Mouse (Mus musculus) heart, embryonic 14.5 days (tissue): ENCODE measurements around the gene Grifin. TPM values are rescaled to one million over a fixed set of nuclear protein-coding genes. Genes with fewer than 3 reads are reported as not detected.
A peak's percentile ranks its signal among the peaks of the same experiment; 100 is the strongest.

Experiments used
- ATAC-seq: fragments of 200-750 bp; cut with Nextera tagmentation; 2 replicates; pipeline ENCODE4 v1.8.0; 2017; ENCODE audit warnings: low read depth, moderate TSS enrichment; ENCODE audit not compliant: insufficient number of reproducible peaks, insufficient read depth, low FRiP score
- H3K27ac ChIP-seq, 2 experiments: fragments of 200-500 bp in 1 of 2; fragments of 300-500 bp in 1 of 2; sonication (generic) in 1 of 2; replicated peaks in 1 of 2; 2 replicates each; pipeline ENCODE4 v1.5.1; 2012 to 2014; ENCODE audit warnings: low read depth in 2 of 2, low read length in 2 of 2, control low read depth in 1 of 2, mild to moderate bottlenecking in 1 of 2, mixed read lengths in 1 of 2; ENCODE audit not compliant: control insufficient read depth in 1 of 2, insufficient read depth in 1 of 2
- H3K27me3 ChIP-seq: fragments of 300-500 bp; sonication (generic); 2 replicates; pipeline ENCODE4 v1.6.1; 2014; ENCODE audit warnings: mild to moderate bottlenecking, low read length, control low read depth; ENCODE audit not compliant: control insufficient read depth, insufficient read depth
- H3K36me3 ChIP-seq: fragments of 300-500 bp; sonication (generic); 2 replicates; pipeline ENCODE4 v1.6.1; 2014; ENCODE audit warnings: mild to moderate bottlenecking, control low read depth, low read length, mixed read lengths; ENCODE audit not compliant: control insufficient read depth, insufficient read depth
- H3K4me1 ChIP-seq, 2 experiments: fragments of 200-500 bp in 1 of 2; fragments of 300-500 bp in 1 of 2; sonication (generic) in 1 of 2; 2 replicates each; pipeline ENCODE4 v1.6.1; 2012 to 2014; ENCODE audit warnings: low read length in 2 of 2, control low read depth in 1 of 2, mixed read lengths in 1 of 2; ENCODE audit not compliant: control insufficient read depth in 2 of 2, insufficient read depth in 2 of 2
- H3K4me2 ChIP-seq: fragments of 300-500 bp; sonication (generic); 2 replicates; pipeline ENCODE4 v1.6.1; 2014; ENCODE audit warnings: mild to moderate bottlenecking, low read length
- H3K4me3 ChIP-seq, 2 experiments: fragments of 200-500 bp in 1 of 2; fragments of 300-500 bp in 1 of 2; sonication (generic) in 1 of 2; 2 replicates each; pipeline ENCODE4 v1.5.1; 2012 to 2014; ENCODE audit warnings: low read length in 2 of 2, mild to moderate bottlenecking in 2 of 2, control low read depth in 1 of 2, low read depth in 1 of 2, moderate library complexity in 1 of 2; ENCODE audit not compliant: control insufficient read depth in 1 of 2, insufficient read depth in 1 of 2
- H3K9ac ChIP-seq: fragments of 300-500 bp; sonication (generic); 2 replicates; pipeline ENCODE4 v1.6.1; 2014; ENCODE audit warnings: mild to moderate bottlenecking, low read length
- H3K9me3 ChIP-seq: fragments of 300-500 bp; sonication (generic); 2 replicates; pipeline ENCODE4 v1.6.1; 2016; ENCODE audit warnings: low read length, control low read depth; ENCODE audit not compliant: control insufficient read depth
- WGBS: fragments of 180-500 bp; shearing (Covaris S2); extraction: QIAGEN DNeasy Blood & Tissue Kit; methylation state at CpG from one replicate; pipeline ENCODE4 v1.1.7; 2014; 5-methylcytosine and 5-hydroxymethylcytosine counted together
- polyA plus RNA-seq: library from polyadenylated mRNA; unstranded; fragments of >200 nt; fragmentation: Nextera tagmentation; extraction: Ambion mirVana; gene quantifications from 2 replicates; pipeline ENCODE4 v1.2.1, GENCODE M21; 2014

Grifin gene
- not detected in 2 replicates for polyA plus RNA-seq

DNA sequence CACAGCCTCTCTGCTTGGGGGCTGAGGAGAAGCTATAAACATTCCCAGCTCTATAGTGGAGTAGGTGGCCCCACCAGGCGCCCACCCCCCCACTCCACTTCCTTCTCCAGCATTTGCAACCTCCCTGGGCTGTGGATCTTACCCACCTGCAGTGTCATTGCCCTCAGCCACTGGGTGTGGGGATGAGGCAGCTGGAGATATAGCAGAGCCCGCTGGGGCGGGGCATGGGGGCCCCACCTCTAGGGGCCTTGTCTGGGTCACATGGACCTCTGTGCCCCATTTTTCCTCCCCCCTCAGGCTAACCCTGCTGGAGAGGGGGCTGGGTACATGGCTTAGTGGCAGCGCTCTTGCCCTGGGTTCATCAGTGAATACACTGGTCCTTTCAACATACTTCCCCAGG lies at the start of gene Grifin:
Grifin (minus strand) TSS at position 176 of the 400 bp plus-strand sequence.
- Histone ChIP-seq H3K4me1 (peaks cover 14 to 16% of the 10 kb centered on the region in 2 experiments), H3K27ac (peak within 1 kb of the TSS in 1 of 2 experiments; percentile 16; a peak in 2 of 4 replicates), H3K4me2 (no peak within 1 kb of the TSS), H3K27me3 (no peaks in the 10 kb centered on the region), H3K4me3 (no peak within 1 kb of the TSS), H3K36me3 (no peaks in the 10 kb centered on the region), H3K9ac (no peak within 1 kb of the TSS), H3K9me3 (no peaks in the 10 kb centered on the region)
- 88% methylated on average over 4 of the region's 4 CpGs for WGBS
- 0 out of 2 replicates have a peak, but pooled peaks have one; percentile 4 for ATAC-seq

DNA sequence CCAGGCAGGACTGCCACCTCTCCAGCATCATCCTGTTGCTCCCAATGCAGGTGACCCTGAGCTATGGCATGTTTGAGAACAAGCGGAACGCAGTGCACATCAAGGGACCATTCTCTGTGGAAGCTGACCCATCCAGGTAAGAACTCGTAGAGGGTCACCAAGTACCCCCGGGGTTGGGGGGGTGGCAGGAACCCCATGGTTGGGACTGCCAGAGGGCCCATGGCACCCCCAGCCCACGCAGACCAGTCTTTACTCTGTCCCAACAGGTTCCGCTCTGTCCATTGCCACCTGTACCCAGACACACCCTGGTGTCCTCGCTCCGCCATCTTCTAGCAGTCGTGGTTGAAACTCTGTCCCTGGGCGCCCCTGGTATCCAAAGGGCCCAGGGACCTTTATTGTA lies 49.3 kb upstream of the Grifin start:
- H3K36me3 ChIP-seq: no peaks in the 10 kb centered on the region
- no peak overlapping the region for H3K9ac ChIP-seq
- no peak overlapping the region for H3K4me2 ChIP-seq
- no peak for ATAC-seq
- no peaks in the 10 kb centered on the region for H3K9me3 ChIP-seq
- 96% methylated on average over 10 of the region's 10 CpGs for WGBS
- H3K27me3 ChIP-seq: peaks cover 8% of the 10 kb centered on the region
- no peak overlapping the region for H3K4me3 ChIP-seq
- H3K4me1 ChIP-seq: peaks cover 16 to 28% of the 10 kb centered on the region in 2 experiments
- no peak overlapping the region for H3K27ac ChIP-seq

DNA sequence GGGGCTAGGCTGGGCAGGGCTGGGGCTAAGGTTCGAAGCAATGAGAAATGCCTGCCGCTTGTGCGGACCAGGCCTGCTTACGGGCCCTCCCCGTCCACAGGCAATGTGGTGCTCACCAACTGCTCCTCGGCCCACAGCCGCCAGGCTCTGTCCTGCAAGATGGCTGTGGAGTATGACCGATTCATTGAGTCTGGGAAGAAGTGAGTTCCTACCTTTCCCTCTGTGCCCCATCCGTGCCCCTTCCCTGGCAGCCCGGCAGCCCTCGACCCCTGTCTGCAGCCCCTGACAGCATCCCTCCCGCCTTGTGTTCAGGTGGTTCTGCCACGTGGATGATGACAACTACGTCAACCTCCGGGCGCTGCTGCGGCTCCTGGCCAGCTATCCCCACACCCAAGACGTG lies 47.3 kb upstream of the Grifin start:
- peaks cover 19 to 38% of the 10 kb centered on the region in 2 experiments for H3K4me1 ChIP-seq

DNA sequence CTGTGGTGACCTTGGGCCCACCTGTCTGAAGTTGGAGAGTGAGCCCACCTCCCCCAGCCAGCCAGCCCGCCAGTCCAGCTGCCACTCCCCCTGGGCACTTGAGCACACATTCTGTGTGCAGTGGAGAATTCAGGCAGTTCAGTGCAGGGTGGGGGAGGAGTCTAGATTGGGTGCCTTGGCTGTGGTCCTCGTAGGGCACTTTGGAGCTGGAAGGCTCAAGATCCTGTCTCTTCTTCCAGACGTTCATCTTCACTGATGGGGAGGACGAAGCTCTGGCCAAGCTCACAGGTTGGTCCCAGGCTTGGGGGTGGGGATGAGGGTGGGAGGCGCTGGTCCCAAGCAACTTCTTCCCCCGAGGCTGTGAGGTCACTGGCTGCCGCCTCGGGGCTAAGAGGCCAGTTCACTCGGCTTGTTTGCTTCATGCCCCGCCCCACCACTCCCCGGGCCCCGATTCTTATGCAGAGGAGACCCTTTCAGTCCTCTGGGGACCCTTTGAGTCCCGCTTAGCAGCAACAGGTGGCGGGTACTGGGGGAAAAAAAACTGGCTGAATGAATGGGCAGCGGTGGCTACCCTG lies 46.8 kb upstream of the Grifin start:
- Histone ChIP-seq H3K27ac (peak overlapping the region; percentile 31 to 82), H3K27me3 (peaks cover 30% of the 10 kb centered on the region), H3K4me2 (peak overlapping the region; percentile 76), H3K4me3 (peak overlapping the region; percentile 16 to 34; a peak in 3 of 4 replicates), H3K9ac (peak overlapping the region; percentile 68), H3K4me1 (peaks cover 23 to 42% of the 10 kb centered on the region in 2 experiments), H3K36me3 (no peaks in the 10 kb centered on the region), H3K9me3 (no peaks in the 10 kb centered on the region)
- ATAC-seq: no peak
- WGBS: 23% methylated on average over 15 of the region's 15 CpGs

More for the DNA sequence above, 47.3 kb upstream of the Grifin start:
- no peak for ATAC-seq
- Histone ChIP-seq H3K4me2 (peak overlapping the region; percentile 76), H3K9ac (0 out of 2 replicates have a peak overlapping the region, but pooled peaks have one; percentile 45), H3K9me3 (no peaks in the 10 kb centered on the region), H3K27ac (no peak overlapping the region), H3K4me3 (no peak overlapping the region), H3K36me3 (no peaks in the 10 kb centered on the region), H3K27me3 (peaks cover 26% of the 10 kb centered on the region)
- 77% methylated on average over 18 of the region's 18 CpGs for WGBS

DNA sequence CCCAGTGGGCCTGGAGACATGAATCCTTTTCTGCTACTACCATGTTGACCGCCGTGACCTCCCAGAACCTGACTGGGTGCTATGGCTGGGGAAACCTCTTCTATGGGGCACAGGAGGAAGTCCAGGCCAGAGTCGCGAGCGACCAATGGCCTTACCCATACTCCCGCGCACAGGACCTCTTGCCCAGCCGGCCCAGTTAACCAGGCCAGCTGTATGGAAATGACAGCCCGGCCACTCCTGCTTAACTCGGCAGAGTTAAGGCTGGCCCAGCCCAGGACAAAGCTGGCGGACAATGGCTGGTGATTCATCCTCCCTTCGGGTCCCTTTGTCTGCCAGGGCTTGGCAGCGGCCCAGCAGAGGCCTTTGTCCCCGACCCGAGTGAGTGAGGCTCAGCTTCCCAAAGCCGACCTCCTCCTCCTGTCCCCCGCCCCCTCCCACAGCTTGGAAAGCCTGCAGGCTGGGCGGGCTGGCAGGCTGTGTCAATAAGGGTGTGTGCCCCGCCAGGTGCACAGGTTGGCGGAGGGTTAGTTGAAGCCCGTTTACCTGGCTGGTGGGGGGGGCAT lies 46.2 kb upstream of the Grifin start:
- Histone ChIP-seq H3K4me1 (peaks cover 27 to 48% of the 10 kb centered on the region in 2 experiments), H3K9me3 (no peaks in the 10 kb centered on the region), H3K4me2 (peak overlapping the region; percentile 76), H3K9ac (peak overlapping the region; percentile 68), H3K27ac (peak overlapping the region; percentile 31 to 82), H3K27me3 (peaks cover 36% of the 10 kb centered on the region), H3K36me3 (no peaks in the 10 kb centered on the region), H3K4me3 (peak overlapping the region; percentile 16 to 34)
- ATAC-seq: peak; percentile 23; the same call in 1 of the 2 replicates
- 12% methylated on average over 21 of the region's 21 CpGs for WGBS

DNA sequence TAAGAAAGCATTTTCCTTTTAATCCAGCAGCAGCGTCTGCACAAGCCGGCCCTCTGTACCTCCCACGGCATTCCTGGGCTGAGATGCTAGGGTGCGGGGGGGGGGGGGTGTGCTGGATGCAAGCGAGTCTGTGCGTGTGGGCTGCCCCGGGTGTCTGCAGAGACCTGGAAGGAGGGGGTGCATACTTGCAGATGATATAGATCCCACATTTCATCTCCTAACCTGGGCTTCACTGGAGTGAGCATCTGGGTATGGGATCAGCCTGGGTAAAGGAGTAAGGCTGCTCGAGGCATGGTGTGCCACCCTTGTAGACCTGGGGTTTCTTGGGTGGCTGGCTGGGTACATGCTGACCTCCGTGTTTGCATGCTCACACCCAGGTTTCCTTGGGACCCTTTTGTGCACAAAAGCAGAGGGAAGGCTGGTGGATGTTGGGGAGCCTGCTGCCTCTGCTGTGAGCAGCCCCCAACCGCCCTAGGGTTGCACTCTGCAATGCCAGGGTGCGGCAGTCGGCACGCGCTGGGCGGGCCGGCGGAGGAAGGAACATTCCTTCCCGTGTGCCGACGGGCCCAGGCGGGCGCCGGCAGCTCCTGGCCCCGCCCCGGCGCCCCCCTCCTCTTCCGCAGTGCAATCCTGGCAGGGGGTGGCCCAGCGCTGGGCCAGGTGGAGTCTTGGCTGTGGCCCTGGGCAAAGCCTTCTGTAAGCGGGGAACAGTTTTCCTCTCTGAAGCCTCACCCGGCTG lies 45.6 kb upstream of the Grifin start:
- peak overlapping the region; percentile 68 for H3K9ac ChIP-seq
- peak overlapping the region; percentile 16 to 34 for H3K4me3 ChIP-seq
- peaks cover 27 to 52% of the 10 kb centered on the region in 2 experiments for H3K4me1 ChIP-seq
- peaks cover 43% of the 10 kb centered on the region for H3K27me3 ChIP-seq
- H3K4me2 ChIP-seq: peak overlapping the region; percentile 76
- H3K9me3 ChIP-seq: no peaks in the 10 kb centered on the region
- WGBS: 4% methylated on average over 24 of the region's 30 CpGs
- peak overlapping the region; percentile 58 to 82 for H3K27ac ChIP-seq
- ATAC-seq: peak; percentile 37
- no peaks in the 10 kb centered on the region for H3K36me3 ChIP-seq

DNA sequence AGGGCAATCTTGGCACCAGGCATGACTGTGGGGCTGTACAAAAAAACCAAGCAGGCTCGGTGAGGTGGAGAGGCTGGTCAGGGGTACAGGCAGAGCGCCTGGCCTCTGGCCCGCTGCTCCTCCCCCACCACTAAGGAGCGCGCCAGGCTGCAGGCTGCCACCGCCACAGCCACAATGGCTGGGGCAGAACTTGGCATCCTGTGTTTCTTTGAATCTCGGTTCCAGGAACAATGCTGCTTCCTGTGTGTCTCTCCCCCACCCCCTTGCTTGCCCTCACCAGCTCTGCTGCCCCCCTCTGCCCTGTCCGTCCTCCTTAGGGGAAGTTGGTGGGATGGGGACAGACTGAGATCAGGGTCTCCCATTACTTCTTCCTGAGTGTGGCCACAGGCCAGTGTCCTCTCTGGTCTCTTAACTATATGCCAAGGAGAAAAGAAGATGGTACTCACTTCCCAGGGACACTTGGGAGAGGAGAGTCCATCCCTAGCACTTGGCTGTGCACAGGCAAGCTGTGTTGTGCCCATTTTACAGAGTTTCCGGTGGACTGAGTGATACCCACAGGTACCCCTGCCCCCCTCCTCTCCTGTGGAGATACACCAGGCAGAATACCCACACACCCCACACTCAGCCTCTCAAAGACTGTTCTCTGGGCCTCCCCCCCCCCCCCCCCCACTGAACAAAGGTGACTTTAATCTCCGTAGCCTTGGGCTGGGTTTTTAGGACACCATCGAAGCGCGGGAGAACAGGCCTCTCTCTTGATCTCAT lies 44.8 kb upstream of the Grifin start:
- H3K4me3 ChIP-seq: peak overlapping the region; percentile 17 to 46
- peaks cover 27 to 52% of the 10 kb centered on the region in 2 experiments for H3K4me1 ChIP-seq
- no peak for ATAC-seq
- H3K27me3 ChIP-seq: peaks cover 51% of the 10 kb centered on the region
- no peaks in the 10 kb centered on the region for H3K36me3 ChIP-seq
- H3K9me3 ChIP-seq: no peaks in the 10 kb centered on the region
- H3K9ac ChIP-seq: peak overlapping the region; percentile 31; the same call in 1 of the 2 replicates
- peak overlapping the region; percentile 76 for H3K4me2 ChIP-seq
- H3K27ac ChIP-seq: peak overlapping the region; percentile 29 to 52; a peak in 3 of 4 replicates
- 18% methylated on average over 13 of the region's 13 CpGs for WGBS
